Mouse (Mus musculus): ENCODE results near the gene Ppp1r27.
"Not testable (repeated sequence)": the region's sequence is repeated elsewhere in the genome, so short reads cannot be mapped to it uniquely, and the experiment has no call there.

Ppp1r27 gene

GRCm38 (mm10) chr11:120575940-120576339, 25.0 kb upstream of the Ppp1r27 start:
- DNase-seq (ENCODE audit: extremely low spot score), result no peak

- DNase-seq (ENCODE audit: extremely low spot score), result no peak
Observed at GRCm38 (mm10) chr11:120575046-120575445, 24.1 kb upstream of the Ppp1r27 start.

- no peak for DNase-seq (ENCODE audit: extremely low spot score)
Observed at GRCm38 (mm10) chr11:120574278-120574600, 23.3 kb upstream of the Ppp1r27 start.

GRCm38 (mm10) chr11:120573585-120574277, 22.8 kb upstream of the Ppp1r27 start:
- DNase-seq (ENCODE audit: extremely low spot score), result peak; percentile 32

- DNase-seq (ENCODE audit: extremely low spot score), result peak; percentile 99
Observed at GRCm38 (mm10) chr11:120572752-120573584, 22.0 kb upstream of the Ppp1r27 start, which contains the start of gene P4hb. TSS of gene P4hb (minus strand) at chr11:120573253.

- DNase-seq (ENCODE audit: extremely low spot score), result no peak
Observed at GRCm38 (mm10) chr11:120572417-120572751, 21.5 kb upstream of the Ppp1r27 start.

- no peak for DNase-seq (ENCODE audit: extremely low spot score)
Observed at GRCm38 (mm10) chr11:120571754-120572416, 21.0 kb upstream of the Ppp1r27 start.

- no peak for DNase-seq (ENCODE audit: extremely low spot score)
Observed at GRCm38 (mm10) chr11:120571122-120571521, 20.2 kb upstream of the Ppp1r27 start.

GRCm38 (mm10) chr11:120568324-120568723, 17.4 kb upstream of the Ppp1r27 start:
- DNase-seq (ENCODE audit: extremely low spot score), result no peak

- DNase-seq (ENCODE audit: extremely low spot score), result no peak
Observed at GRCm38 (mm10) chr11:120565114-120565513, 14.2 kb upstream of the Ppp1r27 start.

GRCm38 (mm10) chr11:120562949-120563348, 12.0 kb upstream of the Ppp1r27 start:
- no peak for DNase-seq (ENCODE audit: extremely low spot score)

- DNase-seq (ENCODE audit: extremely low spot score), result no peak
Observed at GRCm38 (mm10) chr11:120560952-120561728, 10.2 kb upstream of the Ppp1r27 start.

GRCm38 (mm10) chr11:120558843-120559242, 7.9 kb upstream of the Ppp1r27 start:
- DNase-seq (ENCODE audit: extremely low spot score), result not testable (repeated sequence)

- DNase-seq (ENCODE audit: extremely low spot score), result no peak
Observed at GRCm38 (mm10) chr11:120555260-120555659, 4.3 kb upstream of the Ppp1r27 start.

GRCm38 (mm10) chr11:120554834-120555233, 3.9 kb upstream of the Ppp1r27 start:
- DNase-seq (ENCODE audit: extremely low spot score), result no peak

GRCm38 (mm10) chr11:120552736-120553135, 1.8 kb upstream of the Ppp1r27 start:
- DNase-seq (ENCODE audit: extremely low spot score), result no peak

GRCm38 (mm10) chr11:120549986-120550809, 734 bp downstream of the Ppp1r27 start:
- no peak for DNase-seq (ENCODE audit: extremely low spot score)

GRCm38 (mm10) chr11:120549168-120549945, 1.6 kb downstream of the Ppp1r27 start, which contains the start of gene Mcrip1:
TSS of gene Mcrip1 (minus strand) at chr11:120549727.
- peak; percentile 90 for DNase-seq (ENCODE audit: extremely low spot score)

GRCm38 (mm10) chr11:120548786-120549167, 2.2 kb downstream of the Ppp1r27 start:
- DNase-seq (ENCODE audit: extremely low spot score), result no peak

GRCm38 (mm10) chr11:120548214-120548613, 2.7 kb downstream of the Ppp1r27 start:
- DNase-seq (ENCODE audit: extremely low spot score), result no peak

All from embryo, embryonic 9.5 days (tissue).